Mouse (Mus musculus) gastrocnemius, postnatal 4 days (tissue): ENCODE measurements around the gene Gtf2h3. TPM values are rescaled to one million over a fixed set of nuclear protein-coding genes. Genes with fewer than 3 reads are reported as not detected.

ENCODE experiments used
- DNase-seq, 2 experiments: peaks; one replicate each; pipeline ENCODE4 v3.0.0; 2021 to 2022; ENCODE audit warnings: low spot score in 2 of 2, mixed read lengths in 2 of 2
- total RNA-seq, 2 experiments: library from RNA; stranded (reverse); gene quantifications; 2 replicates each; pipeline ENCODE4 v1.2.3; 2021

Gene Gtf2h3
- total RNA-seq, 2 experiments from 2014 or later, result 22.6 to 24.8 TPM

GRCm38 (mm10) chr5:124636139-124636538 is 57.2 kb downstream of the Gtf2h3 start:
- DNase-seq, result no peak

- DNase-seq, result no peak
These were observed 57.8 kb downstream of the Gtf2h3 start for GRCm38 (mm10) chr5:124636694-124637093.

- DNase-seq, result no peak
These were observed 58.4 kb downstream of the Gtf2h3 start for GRCm38 (mm10) chr5:124637300-124637699.

DNA sequence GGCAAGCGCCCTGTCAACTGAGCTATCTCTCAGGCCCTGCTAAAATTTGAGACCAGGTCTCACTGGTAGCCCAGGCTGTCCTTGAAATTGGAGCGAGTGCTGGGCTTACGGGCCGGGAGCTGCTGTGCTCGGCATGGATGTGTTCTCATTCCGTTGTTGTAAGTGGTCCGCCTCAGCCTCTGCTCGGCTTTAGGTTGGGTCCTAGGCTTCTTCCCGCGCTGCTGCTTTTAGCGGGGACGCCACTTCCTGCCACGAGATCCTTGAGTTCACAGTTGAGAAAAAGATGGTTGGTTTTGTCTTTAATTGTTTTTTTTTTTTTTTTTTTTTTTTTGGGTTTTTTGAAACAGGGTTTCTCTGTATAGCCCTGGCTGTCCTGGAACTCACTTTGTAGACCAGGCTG is 58.9 kb downstream of the Gtf2h3 start:
- DNase-seq, result no peak

Other genes with a start within 250 kb of the Gtf2h3 start
- gene Cdk2ap1, start 216.1 kb upstream of the Gtf2h3 start, total RNA-seq, result 100 to 1,000 TPM; 214 TPM
- 10 to 100 TPM; 50.3 to 57.9 TPM for gene Sbno1, start 153.1 kb upstream of the Gtf2h3 start, total RNA-seq
- 10 to 100 TPM; 43.3 to 44.8 TPM for gene Kmt5a, start 139.2 kb upstream of the Gtf2h3 start, total RNA-seq
- 10 to 100 TPM; 10.3 to 12.8 TPM for gene Rilpl2, start 100.8 kb upstream of the Gtf2h3 start, total RNA-seq
- gene Snrnp35, start 96.0 kb upstream of the Gtf2h3 start, total RNA-seq, result 10 to 100 TPM; 26.7 to 32.0 TPM
- gene Rilpl1, start 47.7 kb upstream of the Gtf2h3 start, total RNA-seq, result 10 to 100 TPM; 60.9 to 75.3 TPM
- gene Tmed2, start 38.4 kb upstream of the Gtf2h3 start, total RNA-seq, result 100 to 1,000 TPM; 174 to 192 TPM
- gene Ddx55, start 26.3 kb upstream of the Gtf2h3 start, total RNA-seq, result 10 to 100 TPM in 1 of 2 experiments, 1 to 10 TPM in 1; 7.4 to 11.1 TPM
- gene Eif2b1, start within 50 bp of the Gtf2h3 start, total RNA-seq, result 10 to 100 TPM; 47.4 to 47.9 TPM
- gene Atp6v0a2, start 49.4 kb downstream of the Gtf2h3 start, total RNA-seq, result 10 to 100 TPM; 26.5 to 31.4 TPM
- under 1 TPM; 0.10 TPM for gene Dnah10, start 145.9 kb downstream of the Gtf2h3 start, total RNA-seq